Mouse (Mus musculus) hindbrain, embryonic 14.5 days (tissue): Measurements from ENCODE around the gene Ppp1r12b. TPM values are rescaled to one million over a fixed set of nuclear protein-coding genes. Genes with fewer than 3 reads are reported as not detected.

Experiments
- ATAC-seq: fragments of 200-750 bp; cut with Nextera tagmentation; 2 replicates; pipeline ENCODE4 v1.8.0; 2017; ENCODE audit warnings: moderate number of reproducible peaks, mild to moderate bottlenecking, moderate TSS enrichment, moderate library complexity; ENCODE audit not compliant: low FRiP score
- DNase-seq: peaks from one replicate; pipeline ENCODE4 v3.0.0-alpha.2; 2015; ENCODE audit warnings: low spot score
- H3K27ac ChIP-seq: fragments of 300-500 bp; sonication (generic); 2 replicates; pipeline ENCODE4 v1.5.1; 2014; ENCODE audit warnings: mild to moderate bottlenecking, moderate library complexity
- H3K27me3 ChIP-seq: fragments of 300-500 bp; sonication (generic); 2 replicates; pipeline ENCODE4 v1.6.1; 2014; ENCODE audit warnings: mild to moderate bottlenecking, low read length, mixed read lengths; ENCODE audit not compliant: control insufficient read depth, insufficient read depth
- H3K36me3 ChIP-seq: fragments of 300-500 bp; sonication (generic); replicated peaks from 2 replicates; pipeline ENCODE4 v1.6.1; 2014; ENCODE audit not compliant: control insufficient read depth, insufficient read depth
- H3K4me1 ChIP-seq: fragments of 300-500 bp; sonication (generic); replicated peaks from 2 replicates; pipeline ENCODE4 v1.6.1; 2014; ENCODE audit warnings: antibody characterized with exemption, low read length, mixed read lengths; ENCODE audit not compliant: control insufficient read depth, insufficient read depth
- H3K4me2 ChIP-seq: fragments of 300-500 bp; sonication (generic); replicated peaks from 2 replicates; pipeline ENCODE4 v1.6.1; 2014; ENCODE audit warnings: mild to moderate bottlenecking, moderate library complexity
- H3K4me3 ChIP-seq: fragments of 300-500 bp; sonication (generic); replicated peaks from 2 replicates; pipeline ENCODE4 v1.5.1; 2014; ENCODE audit warnings: mild to moderate bottlenecking, low read length
- H3K9ac ChIP-seq: fragments of 300-500 bp; sonication (generic); 2 replicates; pipeline ENCODE4 v1.6.1; 2014
- H3K9me3 ChIP-seq: fragments of 300-500 bp; sonication (generic); 2 replicates; pipeline ENCODE4 v1.6.1; 2016; ENCODE audit warnings: low read length; ENCODE audit not compliant: control insufficient read depth
- WGBS: fragments of 180-500 bp; shearing (Covaris S2); extraction: QIAGEN DNeasy Blood & Tissue Kit; methylation state at CpG from one replicate; pipeline ENCODE4 v1.1.7; 2014; 5-methylcytosine and 5-hydroxymethylcytosine counted together
- polyA plus RNA-seq: library from polyadenylated mRNA; unstranded; fragments of >200 nt; fragmentation: Nextera tagmentation; extraction: Ambion mirVana; gene quantifications from 2 replicates; pipeline ENCODE4 v1.2.1, GENCODE M21; 2014

The Ppp1r12b gene
- polyA plus RNA-seq, 1 experiment from 2014 or later = 16.7 TPM

- no peak overlapping the region for H3K4me2 ChIP-seq
- H3K27ac ChIP-seq = no peak overlapping the region
- 67% methylated on average over 8 of the region's 8 CpGs for WGBS
Observed at GRCm38 (mm10) chr1:134823323-134823722, 132.4 kb downstream of the Ppp1r12b start.

GRCm38 (mm10) chr1:134820882-134821281 is 134.9 kb downstream of the Ppp1r12b start:
- 91% methylated on average over 3 of the region's 3 CpGs for whole genome bisulfite sequencing
- no peak overlapping the region for H3K4me3 ChIP-seq
- no peaks in the 10 kb centered on the region for H3K9me3 ChIP-seq
- no peak overlapping the region for H3K27ac ChIP-seq
- no peaks in the 10 kb centered on the region for H3K36me3 ChIP-seq
- no peaks in the 10 kb centered on the region for H3K27me3 ChIP-seq
- no peak overlapping the region for H3K9ac ChIP-seq
- DNase-seq (no peak), ATAC-seq (no peak)
- 0 out of 2 replicates have a peak, but pooled peaks cover 5% of the 10 kb centered on the region for H3K4me1 ChIP-seq
- no peak overlapping the region for H3K4me2 ChIP-seq

More at GRCm38 (mm10) chr1:134823323-134823722, 132.4 kb downstream of the Ppp1r12b start:
- Histone ChIP-seq H3K9me3 (no peaks in the 10 kb centered on the region), H3K27me3 (no peaks in the 10 kb centered on the region), H3K36me3 (peaks cover 5% of the 10 kb centered on the region; the same call in 1 of the 2 replicates), H3K4me3 (no peak overlapping the region), H3K9ac (no peak overlapping the region), H3K4me1 (no peaks in the 10 kb centered on the region)
- no peak for ATAC-seq
- DNase-seq = no peak

DNA sequence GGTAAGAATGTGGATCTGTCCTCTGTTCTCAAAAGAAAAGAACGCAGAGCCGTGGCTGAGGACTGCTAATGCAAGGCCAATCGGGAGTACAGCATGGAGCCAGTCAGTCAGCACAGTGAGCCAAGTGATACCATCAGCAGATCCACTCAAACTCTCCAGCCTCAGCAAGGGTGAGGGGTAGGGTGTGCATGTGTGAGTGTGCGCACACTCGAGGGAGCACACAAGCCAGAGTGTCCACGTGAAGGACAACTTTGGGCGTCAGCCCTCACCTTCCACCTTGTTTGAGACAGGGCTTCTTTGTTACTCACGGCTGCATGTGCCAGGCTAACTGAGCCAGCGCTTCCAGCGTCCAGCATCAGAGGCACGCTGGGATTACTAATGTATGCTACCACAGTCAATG is 136.5 kb downstream of the Ppp1r12b start:
- Histone ChIP-seq H3K4me1 (0 out of 2 replicates have a peak, but pooled peaks cover 8% of the 10 kb centered on the region), H3K9ac (no peak overlapping the region), H3K27ac (no peak overlapping the region), H3K9me3 (no peaks in the 10 kb centered on the region), H3K36me3 (no peaks in the 10 kb centered on the region), H3K27me3 (no peaks in the 10 kb centered on the region), H3K4me2 (no peak overlapping the region), H3K4me3 (no peak overlapping the region)
- ATAC-seq (no peak), DNase-seq (no peak)
- 87% methylated on average over 11 of the region's 11 CpGs for WGBS

GRCm38 (mm10) chr1:134818716-134819115 is 137.0 kb downstream of the Ppp1r12b start:
- H3K27me3 ChIP-seq = no peaks in the 10 kb centered on the region
- ATAC-seq (no peak), DNase-seq (no peak)
- WGBS = 97% methylated on average over 3 of the region's 3 CpGs
- H3K4me1 ChIP-seq = 0 out of 2 replicates have a peak, but pooled peaks cover 8% of the 10 kb centered on the region
- H3K4me2 ChIP-seq = no peak overlapping the region
- H3K9ac ChIP-seq = no peak overlapping the region
- no peak overlapping the region for H3K27ac ChIP-seq
- no peak overlapping the region for H3K4me3 ChIP-seq
- H3K36me3 ChIP-seq = no peaks in the 10 kb centered on the region
- H3K9me3 ChIP-seq = no peaks in the 10 kb centered on the region

DNA sequence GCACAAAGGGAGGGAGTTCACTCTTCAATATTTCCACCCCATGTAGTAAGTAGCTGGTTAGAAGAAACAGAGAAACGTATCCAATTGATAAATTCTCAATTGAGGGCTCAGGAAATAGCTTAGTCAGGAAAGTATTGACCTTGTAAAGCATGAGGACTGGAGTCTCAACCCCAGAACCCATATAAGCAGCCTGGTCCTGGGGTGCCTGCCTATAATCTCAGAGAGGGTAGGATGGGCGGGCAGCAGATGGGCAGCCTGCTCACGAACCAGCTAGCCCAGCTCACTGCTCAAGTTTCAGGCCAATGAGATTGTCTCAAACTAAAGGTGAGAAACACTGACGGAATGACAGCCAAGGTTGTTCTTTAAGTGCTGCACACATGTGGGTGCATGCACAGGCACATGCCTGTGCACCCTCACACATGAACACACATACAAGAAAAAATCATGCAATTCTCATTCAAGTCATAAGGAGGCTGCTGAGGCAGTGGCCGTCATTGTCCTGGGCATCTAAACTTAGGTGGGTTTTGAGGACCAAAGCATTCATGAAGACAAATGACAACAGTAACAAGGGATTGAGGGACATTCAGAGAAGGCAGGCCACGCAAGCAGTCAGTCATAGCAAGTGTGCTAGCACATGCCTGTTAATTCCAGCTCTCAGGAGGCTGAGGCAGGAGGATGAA is 137.7 kb downstream of the Ppp1r12b start:
- Histone ChIP-seq H3K4me2 (no peak overlapping the region), H3K27me3 (no peaks in the 10 kb centered on the region), H3K27ac (no peak overlapping the region), H3K4me3 (no peak overlapping the region), H3K4me1 (0 out of 2 replicates have a peak, but pooled peaks cover 8% of the 10 kb centered on the region), H3K36me3 (no peaks in the 10 kb centered on the region), H3K9me3 (no peaks in the 10 kb centered on the region), H3K9ac (no peak overlapping the region)
- ATAC-seq (no peak), DNase-seq (no peak)
- WGBS = 93% methylated on average over 6 of the region's 6 CpGs

- Histone ChIP-seq H3K36me3 (no peaks in the 10 kb centered on the region), H3K27me3 (no peaks in the 10 kb centered on the region), H3K9ac (no peak overlapping the region), H3K4me1 (0 out of 2 replicates have a peak, but pooled peaks cover 8% of the 10 kb centered on the region), H3K9me3 (no peaks in the 10 kb centered on the region), H3K4me2 (no peak overlapping the region), H3K27ac (no peak overlapping the region), H3K4me3 (no peak overlapping the region)
- WGBS = 95% methylated on average over 1 of the region's 1 CpGs
- ATAC-seq = no peak
- no peak for DNase-seq
Observed at GRCm38 (mm10) chr1:134817120-134817519, 138.6 kb downstream of the Ppp1r12b start.

DNA sequence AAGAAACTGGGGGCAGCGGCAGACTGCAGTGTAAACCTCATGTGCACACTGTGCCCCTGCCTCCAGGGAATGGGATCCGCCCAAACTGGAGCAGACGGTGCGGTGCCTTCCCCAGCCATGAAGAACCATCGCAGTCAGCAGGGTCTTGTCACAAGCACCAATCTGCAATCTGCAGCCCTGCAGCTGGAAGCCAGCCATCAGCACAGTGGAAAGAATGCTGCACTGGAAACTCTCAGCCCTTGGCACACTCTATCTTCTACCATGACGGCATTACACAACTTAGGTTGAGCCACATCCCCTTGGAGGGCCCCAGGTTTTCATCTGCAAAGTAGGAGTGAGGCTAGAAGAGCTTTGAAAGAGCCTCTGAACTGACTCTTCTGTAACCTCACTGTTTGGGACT is 139.1 kb downstream of the Ppp1r12b start:
- Histone ChIP-seq H3K27ac (no peak overlapping the region), H3K4me1 (0 out of 2 replicates have a peak, but pooled peaks cover 8% of the 10 kb centered on the region), H3K4me3 (no peak overlapping the region), H3K9ac (no peak overlapping the region), H3K36me3 (0 out of 2 replicates have a peak, but pooled peaks cover 2% of the 10 kb centered on the region), H3K27me3 (no peaks in the 10 kb centered on the region), H3K9me3 (no peaks in the 10 kb centered on the region), H3K4me2 (no peak overlapping the region)
- 45% methylated on average over 6 of the region's 6 CpGs for WGBS
- peak; percentile 42 for DNase-seq
- ATAC-seq = 0 out of 2 replicates have a peak, but pooled peaks have one; percentile 62

- ATAC-seq = no peak
- WGBS = 60% methylated on average over 3 of the region's 3 CpGs
- Histone ChIP-seq H3K4me1 (0 out of 2 replicates have a peak, but pooled peaks cover 8% of the 10 kb centered on the region), H3K9me3 (no peaks in the 10 kb centered on the region), H3K4me3 (no peak overlapping the region), H3K9ac (no peak overlapping the region), H3K36me3 (0 out of 2 replicates have a peak, but pooled peaks cover 11% of the 10 kb centered on the region), H3K27ac (0 out of 2 replicates have a peak overlapping the region, but pooled peaks have one; percentile 38), H3K27me3 (no peaks in the 10 kb centered on the region), H3K4me2 (no peak overlapping the region)
- DNase-seq = no peak
Observed at GRCm38 (mm10) chr1:134815748-134816147, 140.0 kb downstream of the Ppp1r12b start.

GRCm38 (mm10) chr1:134805471-134805870 is 150.3 kb downstream of the Ppp1r12b start:
- H3K9me3 ChIP-seq = no peaks in the 10 kb centered on the region
- DNase-seq (no peak), ATAC-seq (no peak)
- H3K4me3 ChIP-seq = no peak overlapping the region
- H3K36me3 ChIP-seq = no peaks in the 10 kb centered on the region
- 0 out of 2 replicates have a peak overlapping the region, but pooled peaks have one; percentile 1 for H3K9ac ChIP-seq
- no peaks in the 10 kb centered on the region for H3K27me3 ChIP-seq
- H3K4me1 ChIP-seq = 0 out of 2 replicates have a peak, but pooled peaks cover 14% of the 10 kb centered on the region
- no peak overlapping the region for H3K4me2 ChIP-seq
- WGBS = 40% methylated on average over 9 of the region's 9 CpGs
- peak overlapping the region; percentile 33; the same call in 1 of the 2 replicates for H3K27ac ChIP-seq
